Mouse (Mus musculus) kidney, adult 2 months (tissue): ENCODE results near the gene Cdc42ep4.

Experiments used
- CTCF ChIP-seq: fragments of 200-500 bp; conservative IDR thresholded peaks from 2 replicates; pipeline ENCODE4 v1.5.1; 2011; ENCODE audit warnings: low read depth, mild to moderate bottlenecking, control low read depth, low read length, moderate library complexity, mixed read lengths; ENCODE audit not compliant: insufficient read depth, insufficient read length
- POLR2A ChIP-seq: fragments of 200-500 bp; IDR thresholded peaks from one replicate; pipeline ENCODE4 v1.6.1; 2011; ENCODE audit warnings: low read depth, low read length, control low read depth

- no peak for TF ChIP-seq CTCF
- no peak for TF ChIP-seq POLR2A
Observed at GRCm38 (mm10) chr11:113691851-113692250, 59.8 kb downstream of the Cdc42ep4 start.
